In genomic region chr6:127981176-127981575, GRCm38 (mm10) we compare ENCODE assay signal across 10 mouse cellular contexts.
DNase-seq lines count a peak whose midpoint lies in the region; ATAC-seq lines count a peak whose summit lies in the region.
"Had no signal": no experiment of that assay in that cellular context is flagged by ENCODE, and none has a peak within 500 bp of the region (broad histone marks: within the 10 kb centered on the region; RNA-seq: fewer than 3 reads in every experiment).

No protein-coding gene starts in this region.

- no peak overlapping the region for H3K9ac ChIP-seq in forebrain, embryonic 15.5 days (replicated peaks)

- peaks cover 11% of the 10 kb centered on the region for H3K4me1 ChIP-seq in forebrain, embryonic 15.5 days

- DNase-seq in kidney, adult 18-20 months = peak; percentile 50
- DNase-seq in kidney, postnatal 4 days = no peak
- peak; percentile 54 for DNase-seq in adipocyte (ENCODE audit: low spot score)
- DNase-seq in adrenal gland, postnatal 25 days = peak; percentile 59
- peak; percentile 54 to 60 for DNase-seq in heart, postnatal 10 days
- DNase-seq in embryo, embryonic 11 days = no peak
- DNase-seq in right cerebral cortex, postnatal 4 days = no peak
- DNase-seq: layer of hippocampus, adult 9-11 months had no signal

- no peak overlapping the region for H3K4me2 ChIP-seq in forebrain, embryonic 15.5 days (replicated peaks)
- H3K4me2 ChIP-seq: liver, embryonic 11.5 days had no signal

- no peaks in the 10 kb centered on the region for H3K27me3 ChIP-seq in forebrain, embryonic 15.5 days

- no peak overlapping the region for H3K27ac ChIP-seq in forebrain, embryonic 15.5 days (replicated peaks)

- no peaks in the 10 kb centered on the region for H3K36me3 ChIP-seq in forebrain, embryonic 15.5 days

- H3K9me3 ChIP-seq in forebrain, embryonic 15.5 days = no peaks in the 10 kb centered on the region

- WGBS in forebrain, embryonic 15.5 days = 59% methylated on average over 8 of the region's 8 CpGs

- intact Hi-C loops in heart, postnatal 10 days (cut with DNase I) = no loop called here

- no peak for ATAC-seq in forebrain, embryonic 15.5 days (replicated peaks)

- no peak overlapping the region for H3K4me3 ChIP-seq in forebrain, embryonic 15.5 days

Comparison
In these comparisons a context has a peak if more than half of its experiments do, and no peak if none do; other contexts are left out.
1. DNase-seq: peak in kidney, adult 18-20 months (single experiment), adipocyte (single experiment), adrenal gland, postnatal 25 days (single experiment) and heart, postnatal 10 days (2 of 2); none in kidney, postnatal 4 days (0 of 2), embryo, embryonic 11 days (single experiment) and right cerebral cortex, postnatal 4 days (single experiment).